Mouse (Mus musculus): ENCODE results near the gene Zfp286. TPM values are rescaled to one million over a fixed set of nuclear protein-coding genes. Genes with fewer than 3 reads are reported as not detected.

Zfp286 gene
- polyA plus RNA-seq, 1 experiment from 2014 or later: 4.3 TPM

- no peak for ATAC-seq
- TF ChIP-seq CTCF (IDR thresholded peaks at IDR 0.05; ENCODE audit: low read depth): no peak
- Histone ChIP-seq H3K9ac (ENCODE audit: low read depth, low read length) (no peak overlapping the region), H3K4me3 (ENCODE audit: low read depth, low read length) (no peak overlapping the region), H3K9me3 (ENCODE audit: control insufficient read depth) (no peaks in the 10 kb centered on the region), H3K36me3 (ENCODE audit: control insufficient read depth, insufficient read depth) (peaks cover 13% of the 10 kb centered on the region; the same call in 1 of the 2 replicates), H3K27me3 (replicated peaks; ENCODE audit: control insufficient read depth, insufficient read depth, low read length) (no peaks in the 10 kb centered on the region), H3K27ac (ENCODE audit: low read depth, low read length) (peak overlapping the region; percentile 35; the same call in 1 of the 2 replicates), H3K4me2 (replicated peaks; ENCODE audit: low read depth) (no peak overlapping the region), H3K4me1 (replicated peaks; ENCODE audit: control insufficient read depth, insufficient read depth, low read length) (peaks cover 12% of the 10 kb centered on the region; the same call in 1 of the 2 replicates)
- WGBS: 56% methylated on average over 9 of the region's 9 CpGs
Observed at GRCm38 (mm10) chr11:62825222-62826105, 36.2 kb upstream of the Zfp286 start.

GRCm38 (mm10) chr11:62824211-62824610, 34.9 kb upstream of the Zfp286 start:
- H3K4me1 ChIP-seq (replicated peaks; ENCODE audit: control insufficient read depth, insufficient read depth, low read length): peaks cover 16% of the 10 kb centered on the region; the same call in 1 of the 2 replicates
- H3K4me3 ChIP-seq (ENCODE audit: low read depth, low read length): no peak overlapping the region
- H3K4me2 ChIP-seq (replicated peaks; ENCODE audit: low read depth): peak overlapping the region; percentile 18
- H3K9ac ChIP-seq (ENCODE audit: low read depth, low read length): no peak overlapping the region
- peaks cover 5% of the 10 kb centered on the region; the same call in 1 of the 2 replicates for H3K36me3 ChIP-seq (ENCODE audit: control insufficient read depth, insufficient read depth)
- H3K9me3 ChIP-seq (ENCODE audit: control insufficient read depth): no peaks in the 10 kb centered on the region
- TF ChIP-seq CTCF (IDR thresholded peaks at IDR 0.05; ENCODE audit: low read depth): no peak
- ATAC-seq: no peak
- WGBS: 50% methylated on average over 7 of the region's 7 CpGs
- no peak overlapping the region for H3K27ac ChIP-seq (ENCODE audit: low read depth, low read length)
- H3K27me3 ChIP-seq (replicated peaks; ENCODE audit: control insufficient read depth, insufficient read depth, low read length): no peaks in the 10 kb centered on the region

GRCm38 (mm10) chr11:62821893-62822292, 32.6 kb upstream of the Zfp286 start:
- Histone ChIP-seq H3K27me3 (replicated peaks; ENCODE audit: control insufficient read depth, insufficient read depth, low read length) (no peaks in the 10 kb centered on the region), H3K36me3 (ENCODE audit: control insufficient read depth, insufficient read depth) (no peaks in the 10 kb centered on the region; the same call in 1 of the 2 replicates), H3K4me3 (ENCODE audit: low read depth, low read length) (peak overlapping the region; percentile 61), H3K4me2 (replicated peaks; ENCODE audit: low read depth) (peak overlapping the region; percentile 87), H3K9me3 (ENCODE audit: control insufficient read depth) (no peaks in the 10 kb centered on the region), H3K4me1 (replicated peaks; ENCODE audit: control insufficient read depth, insufficient read depth, low read length) (peaks cover 16% of the 10 kb centered on the region; the same call in 1 of the 2 replicates), H3K9ac (ENCODE audit: low read depth, low read length) (no peak overlapping the region), H3K27ac (ENCODE audit: low read depth, low read length) (peak overlapping the region; percentile 15; the same call in 1 of the 2 replicates)
- ATAC-seq: peak; percentile 37; the same call in 1 of the 2 replicates
- no peak for TF ChIP-seq CTCF (IDR thresholded peaks at IDR 0.05; ENCODE audit: low read depth)
- 28% methylated on average over 5 of the region's 5 CpGs for WGBS

GRCm38 (mm10) chr11:62820661-62821437, 31.6 kb upstream of the Zfp286 start:
- Histone ChIP-seq H3K4me1 (replicated peaks; ENCODE audit: control insufficient read depth, insufficient read depth, low read length) (peaks cover 10% of the 10 kb centered on the region; the same call in 1 of the 2 replicates), H3K27me3 (replicated peaks; ENCODE audit: control insufficient read depth, insufficient read depth, low read length) (no peaks in the 10 kb centered on the region), H3K9ac (ENCODE audit: low read depth, low read length) (peak overlapping the region; percentile 57), H3K4me3 (ENCODE audit: low read depth, low read length) (peak overlapping the region; percentile 61), H3K27ac (ENCODE audit: low read depth, low read length) (peak overlapping the region; percentile 84), H3K4me2 (replicated peaks; ENCODE audit: low read depth) (peak overlapping the region; percentile 87), H3K36me3 (ENCODE audit: control insufficient read depth, insufficient read depth) (no peaks in the 10 kb centered on the region; the same call in 1 of the 2 replicates), H3K9me3 (ENCODE audit: control insufficient read depth) (no peaks in the 10 kb centered on the region)
- ATAC-seq: peak; percentile 29; the same call in 1 of the 2 replicates
- no peak for TF ChIP-seq CTCF (IDR thresholded peaks at IDR 0.05; ENCODE audit: low read depth)
- WGBS: 2% methylated on average over 16 of the region's 16 CpGs

GRCm38 (mm10) chr11:62820059-62820541, 30.8 kb upstream of the Zfp286 start, which contains the start of gene Trim16:
Gene Trim16 (plus strand): TSS chr11:62820231.
- peak within 1 kb of the TSS; percentile 87 for H3K4me2 ChIP-seq (replicated peaks; ENCODE audit: low read depth)
- H3K27ac ChIP-seq (ENCODE audit: low read depth, low read length): peak within 1 kb of the TSS; percentile 84
- H3K4me3 ChIP-seq (ENCODE audit: low read depth, low read length): peak within 1 kb of the TSS; percentile 61
- ATAC-seq: peak; percentile 74
- WGBS: 2% methylated on average over 15 of the region's 15 CpGs
- no peaks in the 10 kb centered on the region for H3K27me3 ChIP-seq (replicated peaks; ENCODE audit: control insufficient read depth, insufficient read depth, low read length)
- H3K9me3 ChIP-seq (ENCODE audit: control insufficient read depth): no peaks in the 10 kb centered on the region
- H3K36me3 ChIP-seq (ENCODE audit: control insufficient read depth, insufficient read depth): no peaks in the 10 kb centered on the region; the same call in 1 of the 2 replicates
- no peak for TF ChIP-seq CTCF (IDR thresholded peaks at IDR 0.05; ENCODE audit: low read depth)
- 0 out of 2 replicates have a peak, but pooled peaks cover 10% of the 10 kb centered on the region for H3K4me1 ChIP-seq (replicated peaks; ENCODE audit: control insufficient read depth, insufficient read depth, low read length)
- H3K9ac ChIP-seq (ENCODE audit: low read depth, low read length): peak within 1 kb of the TSS; percentile 57
